Mouse (Mus musculus) liver, adult 2 months (tissue): Measurements from ENCODE around the gene Crnkl1. TPM values are rescaled to one million over a fixed set of nuclear protein-coding genes. Genes with fewer than 3 reads are reported as not detected.
"Not testable (repeated sequence)": the region's sequence is repeated elsewhere in the genome, so short reads cannot be mapped to it uniquely, and the experiment has no call there.

Source experiments
- DNase-seq: peaks from one replicate; pipeline ENCODE4 v3.0.0-alpha.2; 2011; ENCODE audit warnings: low read depth, low spot score; ENCODE audit errors: extremely low read depth
- H3K27ac ChIP-seq: fragments of 200-500 bp; replicated peaks from 2 replicates; pipeline ENCODE4 v1.5.1; 2012; ENCODE audit warnings: low read depth, mild to moderate bottlenecking, control low read depth, inconsistent platforms, low read length; ENCODE audit not compliant: insufficient read depth
- H3K27me3 ChIP-seq: fragments of 200-500 bp; 2 replicates; pipeline ENCODE4 v1.6.1; 2012; ENCODE audit warnings: mild to moderate bottlenecking, moderate library complexity, low read length, inconsistent platforms; ENCODE audit not compliant: control insufficient read depth, insufficient read depth
- H3K36me3 ChIP-seq: fragments of 200-500 bp; 2 replicates; pipeline ENCODE4 v1.6.1; 2012; ENCODE audit warnings: low read length, inconsistent platforms; ENCODE audit not compliant: control insufficient read depth, insufficient read depth
- H3K4me1 ChIP-seq: fragments of 200-500 bp; 2 replicates; pipeline ENCODE4 v1.6.1; 2011; ENCODE audit warnings: low read length; ENCODE audit not compliant: control insufficient read depth, insufficient read depth
- H3K4me3 ChIP-seq: fragments of 200-500 bp; 2 replicates; pipeline ENCODE4 v1.5.1; 2011; ENCODE audit warnings: low read depth, mild to moderate bottlenecking, control low read depth, low read length, moderate library complexity; ENCODE audit not compliant: insufficient read depth
- H3K79me2 ChIP-seq: fragments of 200-500 bp; 2 replicates; pipeline ENCODE4 v1.6.1; 2012; ENCODE audit warnings: inconsistent platforms, mild to moderate bottlenecking, low read length, moderate library complexity; ENCODE audit not compliant: control insufficient read depth, insufficient read depth
- H3K9ac ChIP-seq: fragments of 200-500 bp; 2 replicates; pipeline ENCODE4 v1.6.1; 2012; ENCODE audit warnings: low read depth, mild to moderate bottlenecking, control low read depth, inconsistent platforms, low read length
- CTCF ChIP-seq: fragments of 200-500 bp; IDR thresholded peaks from 2 replicates; pipeline ENCODE4 v1.5.1; 2011; ENCODE audit warnings: low read depth, low read length, control low read depth
- POLR2A ChIP-seq: fragments of 200-500 bp; IDR thresholded peaks from 2 replicates; pipeline ENCODE4 v1.6.1; 2011; ENCODE audit warnings: low read length, control low read depth; ENCODE audit not compliant: insufficient read depth; ENCODE audit errors: extremely low read depth
- WGBS: fragments of 180-500 bp; shearing (Covaris S2); methylation state at CpG from one replicate; pipeline ENCODE4 v1.1.7; 2018; 5-methylcytosine and 5-hydroxymethylcytosine counted together
- polyA plus RNA-seq: library from polyadenylated mRNA; depleted of rRNA; stranded (reverse); fragments of >200 nt; gene quantifications from 2 replicates; pipeline ENCODE4 v1.2.3, GENCODE M21; 2012
- total RNA-seq: library from RNA; depleted of rRNA; stranded (reverse); fragments of >200 nt; gene quantifications from 2 replicates; pipeline ENCODE4 v1.2.3, GENCODE M21; 2014

Crnkl1 gene
- total and polyA plus RNA-seq, 2 experiments: 5.9 to 8.3 TPM

DNA sequence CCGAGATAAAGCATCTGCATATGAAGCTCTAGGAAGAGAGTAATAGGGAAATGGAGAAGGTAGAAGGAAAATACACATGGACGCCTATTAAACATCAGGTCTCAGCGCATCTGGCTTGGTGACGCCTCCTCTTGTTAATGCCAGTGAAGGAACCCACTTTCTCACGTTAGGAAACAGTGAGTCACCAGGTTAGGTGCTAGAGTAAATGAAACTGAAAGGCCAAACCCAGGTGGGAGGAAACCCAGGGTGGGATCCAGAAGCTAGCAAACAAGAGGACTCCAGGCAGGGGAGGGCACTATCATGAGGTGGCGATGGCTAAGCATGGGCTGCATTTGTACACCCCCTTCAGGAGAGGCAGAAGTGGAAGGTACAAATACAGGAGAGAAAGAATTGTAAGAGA is 29.7 kb downstream of the Crnkl1 start:
- Histone ChIP-seq H3K4me3 (no peak overlapping the region), H3K27me3 (no peaks in the 10 kb centered on the region), H3K79me2 (peaks cover 22% of the 10 kb centered on the region; the same call in 1 of the 2 replicates), H3K36me3 (peaks cover 5% of the 10 kb centered on the region; the same call in 1 of the 2 replicates), H3K27ac (no peak overlapping the region), H3K9ac (no peak overlapping the region), H3K4me1 (peaks cover 8% of the 10 kb centered on the region; the same call in 1 of the 2 replicates)
- TF ChIP-seq CTCF (no peak), POLR2A (no peak)
- DNase-seq: no peak
- 84% methylated on average over 6 of the region's 6 CpGs for WGBS

GRCm38 (mm10) chr2:145903983-145904616 is 30.7 kb downstream of the Crnkl1 start:
- no peaks in the 10 kb centered on the region for H3K27me3 ChIP-seq
- 0 out of 2 replicates have a peak overlapping the region, but pooled peaks have one; percentile 32 for H3K9ac ChIP-seq
- H3K27ac ChIP-seq: no peak overlapping the region
- H3K4me3 ChIP-seq: no peak overlapping the region; the same call in none of the 2 replicates
- H3K36me3 ChIP-seq: peaks cover under 1% of the 10 kb centered on the region; the same call in 1 of the 2 replicates
- whole genome bisulfite sequencing: 31% methylated on average over 12 of the region's 12 CpGs
- peaks cover 22% of the 10 kb centered on the region; the same call in 1 of the 2 replicates for H3K79me2 ChIP-seq
- peaks cover 8% of the 10 kb centered on the region; the same call in 1 of the 2 replicates for H3K4me1 ChIP-seq
- no peak for TF ChIP-seq POLR2A
- TF ChIP-seq CTCF: no peak
- DNase-seq: no peak

- H3K79me2 ChIP-seq: peaks cover 22% of the 10 kb centered on the region; the same call in 1 of the 2 replicates
- H3K36me3 ChIP-seq: no peaks in the 10 kb centered on the region; the same call in 1 of the 2 replicates
- H3K27ac ChIP-seq: peak overlapping the region; percentile 89
- under 1% methylated on average over 68 of the region's 68 CpGs for WGBS
- H3K27me3 ChIP-seq: no peaks in the 10 kb centered on the region
- peak overlapping the region; percentile 80 for H3K4me3 ChIP-seq
- TF ChIP-seq POLR2A (peak; percentile 68), CTCF (peak; percentile 65)
- peaks cover 8% of the 10 kb centered on the region; the same call in 1 of the 2 replicates for H3K4me1 ChIP-seq
- peak overlapping the region; percentile 90 for H3K9ac ChIP-seq
- DNase-seq: peak; percentile 71
Observed at GRCm38 (mm10) chr2:145903061-145903901, 31.5 kb downstream of the Crnkl1 start.

- no peaks in the 10 kb centered on the region for H3K27me3 ChIP-seq
- no peaks in the 10 kb centered on the region for H3K36me3 ChIP-seq
- TF ChIP-seq POLR2A: no peak
- no peak for TF ChIP-seq CTCF
- H3K9ac ChIP-seq: no peak within 1 kb of the TSS
- H3K27ac ChIP-seq: no peak within 1 kb of the TSS
- 94% methylated on average over 6 of the region's 6 CpGs for WGBS
- peaks cover 22% of the 10 kb centered on the region; the same call in 1 of the 2 replicates for H3K79me2 ChIP-seq
- no peak for DNase-seq
- peaks cover 8% of the 10 kb centered on the region; the same call in 1 of the 2 replicates for H3K4me1 ChIP-seq
- peak within 1 kb of the TSS; percentile 80; the same call in 1 of the 2 replicates for H3K4me3 ChIP-seq
Observed at GRCm38 (mm10) chr2:145901861-145902260, 33.0 kb downstream of the Crnkl1 start, which contains the start of gene Naa20. Gene Naa20, plus strand, starts transcription at chr2:145902099.

GRCm38 (mm10) chr2:145900318-145900717 is 34.5 kb downstream of the Crnkl1 start:
- H3K36me3 ChIP-seq, H3K4me1 ChIP-seq, DNase-seq, H3K9ac ChIP-seq, H3K27ac ChIP-seq, H3K4me3 ChIP-seq, H3K27me3 ChIP-seq: not testable (repeated sequence)
- WGBS: 74% methylated on average over 8 of the region's 8 CpGs
- peaks cover 13% of the 10 kb centered on the region; the same call in 1 of the 2 replicates for H3K79me2 ChIP-seq
